Mouse (Mus musculus): ENCODE data around the gene Zfp326. TPM values are rescaled to one million over a fixed set of nuclear protein-coding genes. Genes with fewer than 3 reads are reported as not detected.
A peak's percentile ranks its signal among the peaks of the same experiment; 100 is the strongest.

Zfp326 gene
- total RNA-seq (2015; ENCODE audit: low replicate concordance) (3.8 and 5.8 TPM in 2 replicates), total RNA-seq (2017; ENCODE audit: low replicate concordance) (4.0 and 5.4 TPM in 2 replicates)

DNA sequence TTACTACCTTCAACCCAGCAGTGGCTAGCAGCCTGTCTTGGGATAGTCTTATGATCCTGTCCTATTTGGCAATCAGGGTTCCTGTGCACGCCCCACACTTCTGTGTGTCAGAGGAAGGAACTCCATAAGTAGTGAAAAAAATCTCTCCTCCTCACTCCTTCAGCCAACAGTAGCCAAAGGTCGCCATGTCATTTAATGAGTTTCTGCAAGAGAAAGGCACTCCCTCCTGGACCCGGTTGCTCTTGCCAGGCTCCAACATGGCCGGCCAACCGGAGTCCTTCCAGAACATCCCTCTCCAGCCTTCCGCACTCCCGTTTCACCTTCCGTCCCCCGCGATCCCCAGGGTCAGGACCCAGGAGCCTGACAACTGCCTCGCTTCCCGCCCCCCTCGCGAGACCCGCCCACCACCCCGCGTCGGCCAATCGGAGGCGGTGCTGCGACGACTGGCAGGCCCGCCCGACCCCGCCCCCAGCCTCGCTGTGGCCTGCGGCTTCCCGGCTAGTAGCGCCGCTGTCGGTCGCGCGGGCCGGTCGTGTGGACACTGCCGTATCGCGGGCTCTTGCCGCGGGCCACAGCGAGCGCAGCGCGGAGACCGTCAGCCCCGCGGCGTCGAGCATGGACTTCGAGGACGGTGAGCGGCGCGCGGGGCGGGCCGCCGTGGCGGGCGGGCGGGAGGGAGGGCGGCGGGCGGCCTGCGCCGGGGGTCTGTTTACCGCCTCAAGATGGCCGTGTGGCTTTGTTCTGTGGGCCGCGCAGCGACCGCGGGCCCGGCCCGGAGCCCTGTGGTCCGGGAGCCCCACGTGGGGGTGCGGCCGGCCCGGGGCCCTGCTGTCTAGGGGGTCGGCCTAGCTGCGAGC lies at the start of gene Zfp326:
TSS of gene Zfp326 (plus strand) at position 498 of the 857 bp plus-strand sequence.
- peak; percentile 93 for ATAC-seq (replicated peaks; ENCODE audit: low FRiP score, poor library complexity, severe bottlenecking)

DNA sequence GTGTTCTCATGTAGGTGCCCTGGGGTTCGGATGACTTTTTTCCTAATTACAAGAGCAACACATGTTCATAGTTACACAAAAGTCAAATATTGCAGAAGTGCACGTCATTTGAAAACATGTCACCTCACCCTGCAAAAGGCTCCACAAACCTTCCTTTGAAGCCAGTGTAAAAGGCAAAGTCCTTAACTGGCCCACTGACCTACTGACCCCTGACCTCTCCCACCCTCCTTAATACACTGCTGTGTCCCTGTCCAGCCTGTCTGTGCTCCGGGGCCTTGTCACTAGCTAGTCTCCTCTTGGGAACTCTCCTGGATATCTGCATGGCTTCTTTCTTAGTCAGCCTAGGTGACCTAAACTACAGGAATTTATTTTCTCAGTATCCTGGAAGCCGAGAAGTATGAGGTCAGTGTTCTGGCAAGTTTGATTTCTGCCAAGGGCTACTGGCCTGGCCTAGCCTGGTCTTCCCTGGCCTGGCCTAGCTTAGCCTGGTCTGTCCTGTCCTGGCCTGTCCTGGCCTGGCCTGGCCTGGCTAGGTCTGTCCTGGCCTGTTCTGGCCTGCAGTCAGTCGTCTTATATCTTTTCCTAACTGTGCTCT lies 49.4 kb upstream of the Zfp326 start:
- 0 out of 2 replicates have a peak, but pooled peaks have one; percentile 34 for ATAC-seq (replicated peaks; ENCODE audit: low FRiP score, poor library complexity, severe bottlenecking)

DNA sequence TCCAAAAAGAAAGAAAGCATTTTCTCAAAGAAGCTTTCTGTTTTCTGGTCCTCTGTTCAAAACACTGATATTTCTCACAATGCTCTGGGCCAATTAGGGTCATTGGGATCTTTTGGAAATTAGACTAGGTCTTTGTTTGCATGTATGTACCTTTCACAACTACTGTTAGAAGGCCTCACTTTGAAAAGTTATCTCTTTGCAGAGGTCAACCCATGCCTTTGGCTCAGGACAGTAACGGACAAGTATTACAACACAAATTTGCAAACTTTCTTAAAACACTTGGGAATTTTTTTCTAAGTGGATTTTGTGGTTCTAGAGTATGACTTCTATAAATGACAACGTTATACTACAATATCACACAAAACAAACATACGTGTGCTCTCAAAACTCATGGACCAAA lies 48.3 kb upstream of the Zfp326 start:
- no peak for ATAC-seq (replicated peaks; ENCODE audit: low FRiP score, poor library complexity, severe bottlenecking)

DNA sequence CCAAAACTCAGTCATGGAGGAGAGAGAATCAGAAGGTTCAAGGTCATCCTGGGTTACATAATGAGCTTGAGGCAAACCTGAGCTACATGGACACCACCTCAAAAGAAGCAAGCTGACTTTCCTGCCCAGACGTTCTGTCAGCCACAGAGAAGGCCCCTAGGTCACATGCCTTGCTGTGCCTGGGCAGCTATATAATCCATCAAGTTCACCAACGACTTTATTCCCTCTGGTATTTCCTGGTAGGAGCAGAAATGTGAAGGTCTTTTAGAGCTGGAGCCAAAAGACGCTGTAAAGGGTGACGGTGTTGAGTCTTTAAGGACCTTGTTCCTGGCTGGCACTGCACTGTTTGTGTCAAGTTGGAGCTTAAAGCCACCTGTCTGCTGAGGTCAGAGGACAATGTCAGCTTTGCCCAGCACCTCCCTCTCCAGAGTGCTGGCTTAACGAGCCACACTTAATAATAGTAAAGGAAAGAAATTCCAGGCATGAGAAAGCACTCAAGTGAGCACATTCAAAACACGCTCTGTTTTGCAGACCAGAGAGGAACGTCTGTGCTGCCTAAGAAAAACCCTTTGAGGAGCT lies 47.3 kb upstream of the Zfp326 start:
- no peak for ATAC-seq (replicated peaks; ENCODE audit: low FRiP score, poor library complexity, severe bottlenecking)

DNA sequence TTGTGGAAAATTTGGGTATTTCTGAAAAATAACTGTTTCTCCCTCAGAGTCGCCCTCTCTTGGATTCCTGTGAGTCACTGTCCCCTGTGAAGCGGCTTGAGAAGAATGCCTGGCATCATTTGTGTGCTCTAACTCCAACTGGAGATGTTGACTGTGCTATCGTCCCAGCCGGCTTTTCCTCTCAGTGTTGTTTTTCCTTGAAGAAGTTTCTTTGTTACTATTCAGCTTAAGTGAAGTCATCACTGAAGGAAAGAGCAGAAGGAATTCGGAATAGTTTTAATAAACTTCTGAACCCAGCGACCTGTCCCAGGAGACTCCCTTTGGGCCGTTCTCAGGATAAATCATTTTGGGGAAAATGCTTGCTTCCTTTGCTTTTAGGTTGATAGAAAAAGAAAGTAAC lies 44.2 kb upstream of the Zfp326 start:
- no peak for ATAC-seq (replicated peaks; ENCODE audit: low FRiP score, poor library complexity, severe bottlenecking)

DNA sequence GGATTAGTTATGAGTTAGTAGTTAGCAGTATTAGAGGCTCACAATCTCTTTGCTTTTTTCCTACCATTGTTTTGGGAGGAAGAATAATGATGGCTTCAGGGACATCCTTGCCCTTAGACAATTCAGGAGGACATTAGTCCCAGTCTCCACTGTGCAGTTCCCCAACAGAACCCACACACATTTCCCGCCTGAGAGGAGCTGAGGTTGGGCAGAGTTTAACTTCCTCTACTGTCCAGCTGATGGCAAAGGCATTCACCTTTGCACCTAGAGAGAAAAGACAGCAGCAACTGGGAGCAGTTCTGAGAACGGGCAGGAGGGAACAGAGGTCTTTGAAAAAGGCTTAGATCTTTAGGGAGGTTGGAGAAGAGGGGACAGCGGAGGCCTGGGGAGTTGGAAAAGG lies 42.4 kb upstream of the Zfp326 start:
- ATAC-seq (replicated peaks; ENCODE audit: low FRiP score, poor library complexity, severe bottlenecking): no peak

DNA sequence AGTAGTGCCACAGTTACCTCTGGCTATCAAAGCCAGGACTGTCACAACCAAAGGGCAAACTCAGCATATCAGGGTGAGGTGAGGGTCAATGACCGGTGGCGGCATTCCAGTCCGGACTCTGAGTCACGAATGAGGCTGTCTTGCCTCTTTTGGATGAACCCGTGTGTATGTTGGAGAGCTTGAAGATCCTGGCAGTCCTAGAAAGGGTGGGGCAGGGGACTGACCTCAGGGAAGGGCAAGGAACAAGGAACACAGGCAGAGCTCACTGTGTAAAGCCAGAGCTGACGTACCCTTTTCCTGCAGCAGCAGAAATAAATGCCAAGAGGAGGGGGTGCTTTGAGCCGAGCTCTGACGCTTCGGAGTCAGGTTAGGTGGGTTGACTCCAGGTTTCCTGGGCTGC lies 40.4 kb upstream of the Zfp326 start:
- no peak for ATAC-seq (replicated peaks; ENCODE audit: low FRiP score, poor library complexity, severe bottlenecking)

DNA sequence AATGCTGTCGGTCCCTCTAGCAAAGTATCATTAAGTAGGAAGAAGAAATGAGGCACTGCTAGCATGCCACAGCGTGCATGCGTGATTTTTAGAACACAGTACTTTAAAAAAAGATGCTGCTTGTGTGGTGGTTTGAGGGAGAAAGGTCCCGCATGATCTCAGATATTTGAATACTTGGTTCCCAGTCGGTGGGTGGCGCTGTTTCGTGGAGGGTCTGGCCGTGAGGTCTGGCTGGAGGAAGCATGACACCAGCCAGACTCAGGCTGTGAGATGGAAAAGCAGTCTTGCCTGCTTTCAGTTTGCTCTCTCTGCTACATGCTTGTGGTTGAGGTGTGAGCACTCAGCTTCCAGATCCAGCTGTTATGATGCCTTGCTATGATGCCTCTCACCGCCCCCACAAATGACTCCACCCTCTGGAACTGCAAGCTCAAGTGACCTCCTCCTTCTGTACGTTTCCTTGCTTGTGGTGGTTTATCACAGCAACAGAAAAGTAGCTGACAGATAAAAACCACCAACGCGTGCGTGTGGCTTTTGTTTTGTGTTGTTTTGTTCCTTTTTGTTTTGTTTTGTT lies 36.5 kb upstream of the Zfp326 start:
- no peak for ATAC-seq (replicated peaks; ENCODE audit: low FRiP score, poor library complexity, severe bottlenecking)

DNA sequence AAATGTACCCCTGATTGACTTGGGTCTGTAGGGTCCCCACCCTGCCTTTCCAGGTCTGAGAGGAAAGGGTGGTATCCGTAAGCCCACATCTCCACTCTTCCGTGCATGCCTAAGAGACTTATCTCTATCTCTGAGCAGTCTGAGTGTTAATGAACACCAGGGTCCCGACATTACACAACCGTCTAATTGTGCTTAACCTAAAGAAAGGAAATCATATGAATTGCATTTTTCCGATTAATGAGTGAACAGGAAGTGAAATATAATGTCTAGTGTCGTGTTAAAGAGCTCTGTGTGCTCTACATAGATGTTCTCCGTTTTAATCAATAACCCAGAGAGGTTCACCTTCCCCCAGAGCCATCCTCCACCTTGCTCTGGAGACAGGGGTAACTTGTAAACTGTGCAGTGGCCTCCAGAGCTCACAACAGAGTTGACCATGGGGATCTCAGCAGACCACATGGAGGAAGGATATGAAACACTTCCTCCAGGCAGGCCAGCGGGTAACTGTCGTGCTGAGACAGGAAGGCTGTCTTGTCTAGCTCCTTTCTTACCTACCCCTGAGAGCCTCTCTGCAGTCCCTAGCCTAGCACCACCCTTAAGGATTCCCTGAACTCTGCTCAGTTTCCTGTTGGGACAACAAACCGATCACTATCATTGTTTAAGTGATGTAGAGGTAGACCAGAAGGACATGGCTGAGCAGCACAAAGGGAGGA lies 32.2 kb upstream of the Zfp326 start:
- no peak for ATAC-seq (replicated peaks; ENCODE audit: low FRiP score, poor library complexity, severe bottlenecking)

DNA sequence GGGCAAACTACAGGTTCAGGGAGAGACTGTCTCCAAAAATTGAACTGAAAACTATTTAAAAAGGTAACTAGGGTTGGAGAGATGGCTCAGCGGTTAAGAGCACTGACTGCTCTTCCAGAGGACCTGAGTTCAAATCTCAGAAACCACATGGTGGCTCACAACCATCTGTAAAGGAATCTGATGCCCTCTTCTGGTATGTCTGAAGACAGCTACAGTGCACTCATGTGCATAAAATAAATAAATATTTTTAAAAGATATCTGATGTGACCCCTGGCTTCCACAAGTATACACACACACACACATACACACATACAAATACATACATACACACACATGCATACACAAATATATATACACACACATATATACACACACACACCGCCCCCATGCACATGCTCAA lies 31.3 kb upstream of the Zfp326 start:
- no peak for ATAC-seq (replicated peaks; ENCODE audit: low FRiP score, poor library complexity, severe bottlenecking)

DNA sequence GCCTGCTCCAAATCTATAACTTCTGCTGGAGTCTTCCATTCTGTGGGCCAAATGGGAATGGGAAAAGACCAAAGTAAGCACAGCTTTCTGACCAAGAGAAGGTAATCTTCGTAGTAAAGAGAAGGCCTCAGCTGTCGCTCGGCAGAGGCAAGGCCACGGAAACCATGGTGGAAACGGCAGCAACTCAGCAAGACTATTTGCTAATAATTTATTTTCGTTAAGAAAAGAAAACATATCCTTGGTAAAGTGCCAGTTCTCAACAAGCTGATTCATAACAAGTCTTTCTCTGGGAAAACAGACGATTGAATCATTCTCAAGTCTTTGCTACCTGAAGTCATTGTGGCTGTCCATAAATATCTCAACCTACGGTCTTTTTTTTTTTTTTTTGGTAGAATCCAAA lies 28.6 kb upstream of the Zfp326 start:
- no peak for ATAC-seq (replicated peaks; ENCODE audit: low FRiP score, poor library complexity, severe bottlenecking)

DNA sequence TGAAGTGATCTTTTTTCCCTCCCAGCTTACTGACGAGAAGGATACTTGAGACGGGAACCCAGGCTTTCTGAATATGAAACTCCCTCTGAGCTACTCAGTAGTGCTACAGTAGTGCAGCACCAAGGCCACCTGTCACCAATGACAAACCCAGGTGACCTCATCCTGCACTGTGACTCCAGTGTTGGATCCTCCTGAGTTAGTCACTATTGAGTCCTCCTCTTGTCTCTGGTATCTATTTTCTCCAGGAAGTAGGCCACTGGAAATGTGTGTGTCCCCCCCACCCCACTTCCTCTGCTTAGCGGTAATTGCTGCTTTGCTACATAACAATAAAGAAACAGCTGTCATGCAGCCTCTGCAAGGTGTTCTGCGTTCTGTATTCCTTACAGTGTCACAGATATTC lies 27.1 kb upstream of the Zfp326 start:
- ATAC-seq (replicated peaks; ENCODE audit: low FRiP score, poor library complexity, severe bottlenecking): no peak

DNA sequence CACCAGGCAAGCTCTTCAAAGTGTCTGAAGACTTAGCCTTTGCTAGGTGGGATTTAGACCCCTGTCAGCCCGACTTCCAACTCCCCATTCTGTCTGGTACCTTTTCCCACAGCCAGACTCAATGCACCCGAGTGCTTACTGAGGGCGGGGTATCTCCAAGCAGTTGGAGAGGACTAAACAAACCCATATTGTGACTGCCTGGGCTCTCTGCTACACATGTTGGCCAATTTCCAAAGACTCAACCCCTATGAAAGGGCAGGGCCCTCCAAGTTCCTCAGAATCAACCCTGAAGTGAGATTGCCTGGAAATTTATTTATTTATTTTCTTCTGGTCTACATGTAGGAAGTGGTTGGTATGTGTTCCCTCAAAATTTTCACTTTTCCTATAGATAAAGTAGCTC lies 26.7 kb upstream of the Zfp326 start:
- no peak for ATAC-seq (replicated peaks; ENCODE audit: low FRiP score, poor library complexity, severe bottlenecking)

DNA sequence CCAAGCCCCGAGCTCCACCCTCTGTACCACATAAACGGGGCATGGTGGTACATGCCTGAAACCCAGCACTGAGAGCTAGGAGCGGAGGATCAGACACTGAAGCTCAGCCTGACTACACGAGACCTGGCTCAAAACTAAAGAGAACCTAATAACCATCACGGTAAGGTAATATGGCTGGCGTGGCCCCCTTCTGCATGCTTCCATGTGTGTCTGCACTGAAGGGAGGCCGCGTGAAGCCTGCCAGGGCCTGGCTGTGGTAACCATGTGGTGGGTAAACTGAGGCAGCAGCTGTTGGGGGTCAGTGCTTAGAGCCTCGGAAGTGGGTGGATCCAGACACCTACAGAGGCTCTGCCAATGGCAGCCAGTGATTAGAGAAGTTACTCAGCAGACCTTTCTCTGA lies 23.1 kb upstream of the Zfp326 start:
- ATAC-seq (replicated peaks; ENCODE audit: low FRiP score, poor library complexity, severe bottlenecking): no peak

DNA sequence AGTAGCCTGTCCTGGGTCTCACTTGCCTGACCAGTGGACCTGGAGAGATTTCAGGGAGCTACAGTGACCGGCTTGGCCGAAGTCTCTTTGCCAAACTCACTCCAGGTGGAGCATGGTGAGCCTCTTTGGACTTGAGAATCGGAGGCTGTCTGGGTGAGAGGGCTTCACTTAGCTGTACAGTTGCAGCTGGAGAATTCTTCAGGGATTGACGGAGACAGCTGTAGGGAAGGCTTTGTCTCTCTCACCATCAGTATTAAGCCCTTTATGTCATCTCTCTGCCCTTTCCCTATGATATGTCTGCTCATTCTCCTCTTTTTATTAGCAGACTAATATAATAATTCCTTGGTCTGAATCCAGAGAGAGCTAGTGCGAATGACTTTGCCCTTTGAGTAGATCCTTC lies 18.9 kb upstream of the Zfp326 start:
- no peak for ATAC-seq (replicated peaks; ENCODE audit: low FRiP score, poor library complexity, severe bottlenecking)

DNA sequence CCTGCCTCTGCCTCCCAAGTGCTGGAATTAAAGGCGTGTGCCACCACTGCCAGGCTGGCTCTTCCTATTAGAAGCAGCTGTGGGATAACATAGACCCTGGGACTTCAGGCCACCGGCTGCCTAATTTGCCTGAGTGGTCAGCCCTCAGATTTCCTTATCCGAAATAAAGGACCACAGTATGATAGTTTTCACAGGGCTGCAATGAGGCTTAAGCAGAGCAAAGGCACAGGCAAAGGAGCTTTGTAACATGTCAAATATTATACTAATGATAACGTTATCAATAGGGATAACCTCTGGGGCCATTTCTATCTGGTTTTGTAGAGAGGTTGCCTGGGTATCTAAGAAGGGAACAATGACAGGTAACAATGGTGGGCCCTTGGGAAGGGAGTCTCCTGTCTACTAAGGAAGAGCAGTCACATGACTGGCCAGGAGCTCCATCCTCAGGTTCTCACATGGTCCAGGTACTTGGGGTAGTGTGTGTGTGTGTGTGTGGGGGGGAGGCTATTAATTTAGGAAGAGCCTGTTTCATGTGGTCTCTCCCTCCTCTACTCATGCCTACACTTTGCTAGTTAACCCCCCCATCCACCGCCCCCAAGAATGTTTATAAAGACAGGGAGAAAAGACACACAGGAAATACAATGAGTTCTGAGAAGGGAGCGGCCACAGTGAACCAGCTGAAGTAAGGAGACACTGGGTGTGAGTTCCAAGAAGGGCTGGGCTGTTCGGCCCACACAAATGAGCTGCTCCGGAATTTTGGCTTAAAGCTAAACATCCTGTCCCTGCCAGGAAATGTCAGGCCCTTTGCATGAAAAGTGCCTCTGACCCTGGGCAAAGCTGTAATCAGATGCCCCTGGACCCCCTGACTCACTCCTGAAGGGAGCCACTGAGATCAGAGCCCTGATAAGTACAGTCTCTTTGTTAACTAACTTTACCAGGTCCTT lies 17.3 kb upstream of the Zfp326 start:
- no peak for ATAC-seq (replicated peaks; ENCODE audit: low FRiP score, poor library complexity, severe bottlenecking)

DNA sequence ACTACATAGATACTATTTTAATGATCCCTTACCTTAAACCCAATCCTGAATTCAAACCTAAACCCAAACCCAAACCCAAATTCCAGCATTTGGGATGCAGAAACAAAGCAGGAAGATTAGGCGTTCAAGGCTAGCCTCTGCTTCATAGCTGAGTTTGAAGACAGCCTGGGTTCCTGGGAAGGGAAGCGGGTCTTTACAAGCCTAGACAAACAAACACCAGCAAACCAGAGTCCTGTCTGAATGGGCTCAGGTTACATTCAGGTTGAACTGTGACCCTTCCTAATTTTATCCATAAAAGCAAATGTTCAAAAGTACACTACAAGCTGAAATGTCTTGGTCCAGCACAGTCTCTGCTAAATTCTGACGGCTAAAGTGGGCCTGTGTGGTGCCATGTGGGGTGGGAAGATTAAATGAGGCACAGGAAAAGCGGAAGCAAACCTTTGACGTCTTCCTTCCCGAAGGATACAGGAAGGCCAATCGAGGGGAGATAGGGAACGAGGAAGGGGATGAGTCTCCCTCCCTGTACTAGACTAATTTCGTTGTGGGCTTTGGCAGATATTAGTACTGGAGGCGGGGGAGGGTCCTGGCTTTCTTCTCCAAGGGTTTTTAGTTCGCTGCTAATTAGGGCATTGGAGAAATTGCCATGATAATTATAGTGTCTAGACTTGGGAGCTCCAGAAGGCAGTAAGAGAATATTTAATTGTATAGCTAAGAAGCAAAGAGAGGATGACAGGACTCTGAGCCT lies 16.5 kb upstream of the Zfp326 start:
- ATAC-seq (replicated peaks; ENCODE audit: low FRiP score, poor library complexity, severe bottlenecking): no peak

DNA sequence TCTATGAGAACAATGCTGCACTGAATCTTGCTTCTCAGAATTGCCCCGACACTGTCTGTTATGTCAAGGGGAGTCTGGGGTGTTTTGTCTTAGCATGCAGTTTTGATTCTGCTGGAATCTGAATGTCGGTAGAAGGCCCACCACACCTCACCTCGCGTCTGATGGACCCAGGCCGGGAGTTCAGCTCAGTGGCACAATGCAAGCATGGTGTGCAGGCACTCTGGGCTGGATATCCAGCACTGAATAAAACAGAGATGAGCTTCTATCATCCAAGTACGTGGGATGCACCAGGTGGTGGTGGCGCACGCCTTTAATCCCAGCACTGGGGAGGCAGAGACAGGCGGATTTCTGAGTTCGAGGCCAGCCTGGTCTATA lies 15.9 kb upstream of the Zfp326 start:
- ATAC-seq (replicated peaks; ENCODE audit: low FRiP score, poor library complexity, severe bottlenecking): no peak
